Mouse (Mus musculus): ENCODE measurements around the gene Baiap2. TPM values are rescaled to one million over a fixed set of nuclear protein-coding genes. Genes with fewer than 3 reads are reported as not detected.

Gene Baiap2
- polyA plus RNA-seq, 1 experiment, result 151 TPM

DNA sequence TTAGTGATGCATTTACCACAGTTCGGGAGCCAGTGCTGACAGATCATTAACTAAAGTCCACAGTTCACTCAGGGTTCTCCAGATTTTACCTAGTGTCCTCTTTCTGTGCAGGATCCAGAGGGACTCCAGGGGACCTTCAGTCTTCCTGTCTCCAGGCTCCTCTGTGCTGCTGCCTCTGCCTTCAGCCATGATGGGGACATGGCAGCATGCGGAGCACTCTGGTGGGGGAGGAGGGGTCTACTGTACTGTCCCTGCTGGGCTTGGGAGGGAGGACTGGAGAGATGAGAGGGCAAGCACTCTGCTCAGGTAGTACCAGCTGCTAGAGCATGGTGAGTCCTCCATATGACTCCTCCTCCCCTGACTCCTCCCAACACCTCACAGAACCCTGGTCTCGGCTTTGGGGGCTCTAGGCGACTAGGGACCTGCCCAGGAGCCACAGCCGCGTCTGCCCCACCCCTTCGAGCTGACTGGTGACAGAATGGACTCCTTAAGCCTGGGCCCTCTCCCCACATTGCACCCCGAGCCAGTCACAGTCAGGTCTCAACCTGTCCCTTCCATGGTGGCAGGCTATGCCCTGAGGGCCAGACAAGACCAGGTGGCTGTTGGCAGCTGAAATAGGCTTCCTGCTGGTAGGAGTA is 3.4 kb upstream of the Baiap2 start:
- H3K4me3 ChIP-seq (ENCODE audit: control insufficient read depth, low read depth, low read length), result no peak overlapping the region
- no peaks in the 10 kb centered on the region for H3K27me3 ChIP-seq (ENCODE audit: control insufficient read depth, insufficient read depth, low read length)
- no peak for TF ChIP-seq CTCF (IDR thresholded peaks at IDR 0.05; ENCODE audit: control insufficient read depth, insufficient read depth, insufficient replicate concordance, low read depth, low read length)
- no peak; the same call in 1 of the 2 replicates for TF ChIP-seq POLR2A (IDR thresholded peaks at IDR 0.05; ENCODE audit: control insufficient read depth, low read depth, low read length)
- H3K27ac ChIP-seq (ENCODE audit: control insufficient read depth, insufficient read depth, low read depth, low read length), result no peak overlapping the region
- no peaks in the 10 kb centered on the region for H3K36me3 ChIP-seq (ENCODE audit: control insufficient read depth, insufficient read depth, low read length)
- peaks cover 20% of the 10 kb centered on the region for H3K4me1 ChIP-seq (ENCODE audit: control insufficient read depth, insufficient read depth, low read length)

DNA sequence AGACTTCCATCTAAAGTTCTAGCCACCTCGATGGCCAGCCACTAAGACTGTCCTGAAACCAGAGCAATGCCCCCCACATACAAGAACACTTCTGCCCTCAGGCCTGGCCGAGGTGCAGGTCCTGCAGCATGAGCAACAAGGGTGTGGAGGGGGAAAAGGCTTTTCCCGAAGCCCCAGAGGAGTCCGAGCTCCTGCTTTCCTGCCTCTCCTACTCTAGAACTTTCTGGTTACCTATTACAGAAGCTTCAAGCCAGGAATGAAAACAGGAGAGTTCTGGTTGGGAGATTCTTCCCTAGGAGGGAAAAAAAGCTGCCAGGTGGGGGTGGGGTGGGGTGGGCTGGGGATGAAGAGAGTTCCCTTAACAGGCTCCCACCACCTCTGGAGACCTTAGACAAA is 2.9 kb upstream of the Baiap2 start:
- Histone ChIP-seq H3K4me1 (ENCODE audit: control insufficient read depth, insufficient read depth, low read length) (peaks cover 22% of the 10 kb centered on the region), H3K4me3 (ENCODE audit: control insufficient read depth, low read depth, low read length) (no peak overlapping the region), H3K27ac (ENCODE audit: control insufficient read depth, insufficient read depth, low read depth, low read length) (no peak overlapping the region), H3K27me3 (ENCODE audit: control insufficient read depth, insufficient read depth, low read length) (no peaks in the 10 kb centered on the region), H3K36me3 (ENCODE audit: control insufficient read depth, insufficient read depth, low read length) (no peaks in the 10 kb centered on the region)
- TF ChIP-seq POLR2A (IDR thresholded peaks at IDR 0.05; ENCODE audit: control insufficient read depth, low read depth, low read length), result no peak
- no peak for TF ChIP-seq CTCF (IDR thresholded peaks at IDR 0.05; ENCODE audit: control insufficient read depth, insufficient read depth, insufficient replicate concordance, low read depth, low read length)

DNA sequence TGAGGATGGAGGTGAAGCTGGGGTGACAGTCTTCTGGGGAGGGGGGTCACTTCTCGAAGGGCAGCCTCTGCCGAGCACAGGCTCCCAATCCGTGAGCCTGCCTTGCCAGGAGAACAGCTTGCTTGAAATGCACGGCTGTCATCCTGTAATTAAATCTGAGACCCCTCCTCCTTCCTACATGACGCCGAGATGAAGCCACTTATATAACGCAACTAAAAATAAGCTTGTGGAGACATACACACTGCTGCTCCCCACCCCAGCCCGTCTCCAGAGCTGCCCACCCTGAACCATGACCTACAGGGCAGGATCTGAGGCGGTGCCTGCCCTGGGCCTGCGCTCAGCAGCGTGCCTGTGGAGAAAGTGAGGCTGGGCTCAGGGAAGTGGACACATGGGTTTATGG is 2.4 kb upstream of the Baiap2 start:
- Histone ChIP-seq H3K4me1 (ENCODE audit: control insufficient read depth, insufficient read depth, low read length) (peaks cover 24% of the 10 kb centered on the region), H3K4me3 (ENCODE audit: control insufficient read depth, low read depth, low read length) (no peak overlapping the region), H3K36me3 (ENCODE audit: control insufficient read depth, insufficient read depth, low read length) (no peaks in the 10 kb centered on the region), H3K27me3 (ENCODE audit: control insufficient read depth, insufficient read depth, low read length) (no peaks in the 10 kb centered on the region), H3K27ac (ENCODE audit: control insufficient read depth, insufficient read depth, low read depth, low read length) (no peak overlapping the region)
- 0 out of 2 replicates have a peak, but pooled peaks have one; percentile 3 for TF ChIP-seq POLR2A (IDR thresholded peaks at IDR 0.05; ENCODE audit: control insufficient read depth, low read depth, low read length)
- no peak for TF ChIP-seq CTCF (IDR thresholded peaks at IDR 0.05; ENCODE audit: control insufficient read depth, insufficient read depth, insufficient replicate concordance, low read depth, low read length)

DNA sequence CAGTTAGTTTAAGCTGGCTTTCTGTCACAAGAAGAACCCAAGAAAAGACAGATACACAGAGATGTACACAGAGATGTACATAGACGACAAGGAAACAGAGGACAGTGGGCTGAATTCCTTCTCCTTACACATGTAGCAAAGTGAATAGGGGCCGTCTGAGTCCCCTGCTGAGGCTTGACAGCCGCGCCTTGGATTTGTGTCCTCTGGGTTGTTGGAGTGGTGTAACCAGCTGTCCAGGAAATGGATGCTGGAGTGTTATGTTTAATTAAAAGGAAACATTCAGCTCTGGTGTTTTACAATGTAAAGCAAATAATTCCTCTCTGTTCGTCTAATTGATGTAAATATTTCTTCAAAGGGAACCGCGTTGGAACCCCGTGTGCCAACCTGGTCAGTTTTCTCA is 769 bp upstream of the Baiap2 start:
- Histone ChIP-seq H3K4me3 (ENCODE audit: control insufficient read depth, low read depth, low read length) (peak overlapping the region; percentile 96), H3K27ac (ENCODE audit: control insufficient read depth, insufficient read depth, low read depth, low read length) (no peak overlapping the region), H3K36me3 (ENCODE audit: control insufficient read depth, insufficient read depth, low read length) (no peaks in the 10 kb centered on the region), H3K27me3 (ENCODE audit: control insufficient read depth, insufficient read depth, low read length) (no peaks in the 10 kb centered on the region), H3K4me1 (ENCODE audit: control insufficient read depth, insufficient read depth, low read length) (peaks cover 29% of the 10 kb centered on the region)
- TF ChIP-seq CTCF (IDR thresholded peaks at IDR 0.05; ENCODE audit: control insufficient read depth, insufficient read depth, insufficient replicate concordance, low read depth, low read length) (no peak), POLR2A (IDR thresholded peaks at IDR 0.05; ENCODE audit: control insufficient read depth, low read depth, low read length) (no peak)

DNA sequence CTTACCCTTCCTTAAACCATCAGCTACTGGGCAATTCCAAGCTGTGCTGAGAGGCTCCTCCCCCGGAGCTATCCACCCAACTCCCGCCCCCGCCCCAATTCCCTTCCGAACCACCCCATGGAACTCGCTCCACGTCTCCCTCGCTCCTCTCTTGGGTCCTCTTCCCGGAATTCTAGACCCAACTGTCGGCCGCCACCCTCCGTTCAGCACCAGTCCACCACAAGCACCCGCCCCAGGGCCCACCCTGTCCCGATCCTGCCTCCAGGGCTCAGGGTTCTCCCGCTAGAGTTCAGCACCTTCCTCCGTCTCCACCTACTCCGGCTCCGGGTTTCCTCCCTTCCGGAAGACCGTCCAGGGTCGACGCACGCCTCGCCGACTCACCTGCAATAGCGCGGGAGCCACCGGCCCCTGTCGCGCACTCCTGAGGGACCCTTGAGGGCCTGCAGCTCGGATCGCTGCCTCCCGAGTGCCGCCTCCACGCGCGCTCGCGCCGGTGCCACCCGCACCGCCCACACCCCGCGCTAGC is 299 bp upstream of the Baiap2 start:
- H3K27ac ChIP-seq (ENCODE audit: control insufficient read depth, insufficient read depth, low read depth, low read length), result peak overlapping the region; percentile 87
- no peaks in the 10 kb centered on the region for H3K27me3 ChIP-seq (ENCODE audit: control insufficient read depth, insufficient read depth, low read length)

DNA sequence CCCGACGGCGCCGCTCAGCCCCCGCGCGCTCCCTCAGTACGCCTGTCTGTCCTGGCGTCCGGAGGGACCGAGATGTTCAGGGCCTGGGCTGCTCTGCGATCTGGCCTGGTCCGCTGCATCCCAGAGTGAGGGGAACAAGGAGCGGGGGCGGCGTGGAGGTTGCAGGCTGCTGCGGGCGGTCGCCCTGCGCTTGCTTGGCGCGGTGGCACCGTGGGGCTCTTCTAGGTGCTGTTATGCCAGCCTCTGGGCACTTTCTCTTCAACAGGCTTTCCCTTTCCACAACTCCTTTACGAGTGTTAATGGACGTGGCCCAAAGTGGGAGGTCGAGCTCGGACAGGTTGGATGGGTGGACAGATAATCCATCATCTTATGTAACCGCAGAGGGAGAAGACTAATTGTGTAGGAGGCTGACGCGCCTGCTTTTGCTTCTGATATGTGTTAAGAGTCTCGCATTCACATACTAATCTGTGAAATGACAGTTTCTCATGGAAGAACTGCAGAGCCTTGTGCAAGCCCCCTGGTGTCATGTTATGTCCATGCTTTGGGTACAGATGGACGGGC is 945 bp downstream of the Baiap2 start:
- Histone ChIP-seq H3K27ac (ENCODE audit: control insufficient read depth, insufficient read depth, low read depth, low read length) (no peak overlapping the region; the same call in 1 of the 2 replicates), H3K4me1 (ENCODE audit: control insufficient read depth, insufficient read depth, low read length) (peaks cover 31% of the 10 kb centered on the region), H3K4me3 (ENCODE audit: control insufficient read depth, low read depth, low read length) (peak overlapping the region; percentile 97), H3K36me3 (ENCODE audit: control insufficient read depth, insufficient read depth, low read length) (no peaks in the 10 kb centered on the region), H3K27me3 (ENCODE audit: control insufficient read depth, insufficient read depth, low read length) (no peaks in the 10 kb centered on the region)
- TF ChIP-seq CTCF (IDR thresholded peaks at IDR 0.05; ENCODE audit: control insufficient read depth, insufficient read depth, insufficient replicate concordance, low read depth, low read length) (no peak), POLR2A (IDR thresholded peaks at IDR 0.05; ENCODE audit: control insufficient read depth, low read depth, low read length) (no peak)

More for the DNA sequence above, 299 bp upstream of the Baiap2 start:
- peak overlapping the region; percentile 96 for H3K4me3 ChIP-seq (ENCODE audit: control insufficient read depth, low read depth, low read length)
- peaks cover 29% of the 10 kb centered on the region for H3K4me1 ChIP-seq (ENCODE audit: control insufficient read depth, insufficient read depth, low read length)
- H3K36me3 ChIP-seq (ENCODE audit: control insufficient read depth, insufficient read depth, low read length), result no peaks in the 10 kb centered on the region
- TF ChIP-seq POLR2A (IDR thresholded peaks at IDR 0.05; ENCODE audit: control insufficient read depth, low read depth, low read length) (no peak; the same call in 1 of the 2 replicates), CTCF (IDR thresholded peaks at IDR 0.05; ENCODE audit: control insufficient read depth, insufficient read depth, insufficient replicate concordance, low read depth, low read length) (no peak)

DNA sequence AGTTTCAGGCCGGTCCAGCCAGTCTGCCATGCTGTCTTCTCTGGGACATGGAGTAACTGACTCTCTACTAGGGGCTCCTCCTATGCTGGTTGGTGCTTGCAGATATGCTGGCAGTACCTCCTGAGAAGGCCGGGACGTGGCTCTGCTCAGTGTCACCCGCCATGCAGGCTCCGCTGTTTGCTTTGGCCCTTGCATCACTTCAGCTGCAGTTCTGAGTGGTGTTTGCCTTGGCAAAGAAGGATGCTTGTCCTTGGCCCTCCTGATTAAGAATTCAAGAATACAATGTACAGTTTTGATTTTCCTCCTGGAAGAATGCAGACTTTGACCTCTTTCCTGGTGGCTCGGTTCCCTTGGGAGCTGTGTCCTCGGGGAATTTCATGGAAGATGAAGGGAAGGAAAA is 2.8 kb downstream of the Baiap2 start:
- Histone ChIP-seq H3K27ac (ENCODE audit: control insufficient read depth, insufficient read depth, low read depth, low read length) (no peak overlapping the region), H3K4me1 (ENCODE audit: control insufficient read depth, insufficient read depth, low read length) (peaks cover 42% of the 10 kb centered on the region), H3K27me3 (ENCODE audit: control insufficient read depth, insufficient read depth, low read length) (no peaks in the 10 kb centered on the region), H3K4me3 (ENCODE audit: control insufficient read depth, low read depth, low read length) (no peak overlapping the region), H3K36me3 (ENCODE audit: control insufficient read depth, insufficient read depth, low read length) (no peaks in the 10 kb centered on the region)
- no peak for TF ChIP-seq CTCF (IDR thresholded peaks at IDR 0.05; ENCODE audit: control insufficient read depth, insufficient read depth, insufficient replicate concordance, low read depth, low read length)
- 0 out of 2 replicates have a peak, but pooled peaks have one; percentile 12 for TF ChIP-seq POLR2A (IDR thresholded peaks at IDR 0.05; ENCODE audit: control insufficient read depth, low read depth, low read length)

Data from testis, adult 2 months (tissue).